Mouse (Mus musculus) cerebellum, adult 2 months (tissue): ENCODE measurements around the gene Fkbp8.

ENCODE experiments used
- CTCF ChIP-seq: fragments of 200-500 bp; IDR thresholded peaks from 2 replicates; pipeline ENCODE4 v1.5.1; 2011; ENCODE audit warnings: low read depth, mild to moderate bottlenecking, control low read depth, low read length, moderate library complexity, borderline replicate concordance; ENCODE audit not compliant: insufficient read depth
- POLR2A ChIP-seq: fragments of 200-500 bp; IDR thresholded peaks from 2 replicates; pipeline ENCODE4 v1.6.1; 2011; ENCODE audit warnings: low read length, control low read depth, borderline replicate concordance; ENCODE audit not compliant: insufficient read depth

DNA sequence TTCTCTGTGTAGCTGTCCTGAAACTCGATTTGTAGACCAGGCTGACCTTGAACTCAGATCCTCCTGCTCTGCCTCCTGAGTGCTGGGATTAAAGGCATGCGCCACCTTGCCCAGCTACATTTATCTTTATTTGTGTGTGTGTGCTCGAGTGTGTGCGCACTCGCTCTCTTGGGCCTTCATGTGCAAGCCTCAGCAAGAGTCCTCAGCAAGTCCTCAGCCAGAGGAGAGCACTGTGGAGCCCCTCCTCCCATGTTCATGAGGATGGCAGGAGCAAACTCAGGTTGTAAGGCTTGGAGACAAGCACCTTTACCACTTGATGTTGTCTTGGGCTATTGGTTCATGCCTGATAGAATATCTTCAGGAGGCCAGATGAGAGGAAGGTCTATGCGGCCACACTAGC, 20.2 kb downstream of the Fkbp8 start:
- no peak for TF ChIP-seq CTCF
- TF ChIP-seq POLR2A = no peak
